Mouse (Mus musculus): ENCODE data around the gene Wars.

- no peak for TF ChIP-seq CTCF (IDR thresholded peaks at IDR 0.05; ENCODE audit: insufficient read depth, low read length)
- no peak for TF ChIP-seq POLR2A (IDR thresholded peaks at IDR 0.05; ENCODE audit: borderline replicate concordance, extremely low read depth, low read depth, low read length)
Observed at GRCm38 (mm10) chr12:108914709-108915340, 20.9 kb upstream of the Wars start.

Data from lung, adult 2 months (tissue).